8 mouse cellular contexts compared by ENCODE assay signal in genomic region chr12:69907667-69908510, GRCm38 (mm10). TPM values are rescaled to one million over a fixed set of nuclear protein-coding genes. Genes with fewer than 3 reads are reported as not detected.
A peak's percentile ranks its signal among the peaks of the same experiment; 100 is the strongest.
DNase-seq lines count a peak whose midpoint lies in the region; ATAC-seq and TF ChIP-seq lines count a peak whose summit lies in the region.

No protein-coding gene starts in this region.

- intact Hi-C loops in left cerebral cortex, postnatal 4 days (cut with DNase I): no loop called here

- peak; percentile 13 for DNase-seq in gastrocnemius, postnatal 10 days
- DNase-seq in gastrocnemius, adult 18-20 months (ENCODE audit: low spot score): no peak
- DNase-seq in adrenal gland, postnatal 36 days: peak; percentile 48 to 56
- peak; percentile 56 for DNase-seq in embryonic facial prominence, embryonic 14.5 days (ENCODE audit: low spot score)
- DNase-seq in left cerebral cortex, postnatal 4 days: peak; percentile 84
- DNase-seq in natural killer cell, adult 2 months (ENCODE audit: low spot score in 2 of 2): no peak

- H3K36me3 ChIP-seq in embryonic facial prominence, embryonic 14.5 days (ENCODE audit: control insufficient read depth, insufficient read depth, low read length): no peaks in the 10 kb centered on the region
- no peaks in the 10 kb centered on the region for H3K36me3 ChIP-seq in hindbrain, embryonic 12.5 days
- H3K36me3 ChIP-seq in myocyte (ENCODE audit: control insufficient read depth, insufficient read depth): no peaks in the 10 kb centered on the region

- no peak overlapping the region for H3ac ChIP-seq in myocyte (ENCODE audit: control insufficient read depth, insufficient read length)

- 5% methylated on average over 30 of the region's 30 CpGs for WGBS in embryonic facial prominence, embryonic 14.5 days
- 2% methylated on average over 30 of the region's 30 CpGs for WGBS in hindbrain, embryonic 12.5 days

- no peak for TF ChIP-seq POLR2A in myocyte (IDR thresholded peaks at IDR 0.05; ENCODE audit: insufficient read length, low read depth)

- peak overlapping the region; percentile 44; the same call in 1 of the 2 replicates for H3K27ac ChIP-seq in embryonic facial prominence, embryonic 14.5 days (replicated peaks; ENCODE audit: low read depth, low read length)
- peak overlapping the region; percentile 97 for H3K27ac ChIP-seq in hindbrain, embryonic 12.5 days

- H3K4me2 ChIP-seq in embryonic facial prominence, embryonic 14.5 days (ENCODE audit: low read depth, low read length): peak overlapping the region; percentile 65
- H3K4me2 ChIP-seq in hindbrain, embryonic 12.5 days (replicated peaks): peak overlapping the region; percentile 58
- no peak overlapping the region for H3K4me2 ChIP-seq in myocyte (ENCODE audit: low read depth)

- peak overlapping the region; percentile 56 for H3K9ac ChIP-seq in embryonic facial prominence, embryonic 14.5 days (ENCODE audit: low read depth, low read length)
- H3K9ac ChIP-seq in hindbrain, embryonic 12.5 days: peak overlapping the region; percentile 83

- H3K79me2 ChIP-seq in myocyte (ENCODE audit: control insufficient read depth, insufficient read depth): no peaks in the 10 kb centered on the region

- H3K27me3 ChIP-seq in embryonic facial prominence, embryonic 14.5 days (replicated peaks; ENCODE audit: control insufficient read depth, insufficient read depth, low read length): no peaks in the 10 kb centered on the region
- no peaks in the 10 kb centered on the region for H3K27me3 ChIP-seq in hindbrain, embryonic 12.5 days
- H3K27me3 ChIP-seq in myocyte (ENCODE audit: control insufficient read depth, insufficient read depth, insufficient read length): no peaks in the 10 kb centered on the region

- ATAC-seq in embryonic facial prominence, embryonic 14.5 days (ENCODE audit: low read depth): peak; percentile 81
- ATAC-seq in hindbrain, embryonic 12.5 days (ENCODE audit: low FRiP score): peak; percentile 93

- peak overlapping the region; percentile 38 for H3K4me3 ChIP-seq in embryonic facial prominence, embryonic 14.5 days (ENCODE audit: low read depth, low read length)
- H3K4me3 ChIP-seq in hindbrain, embryonic 12.5 days: peak overlapping the region; percentile 60
- H3K4me3 ChIP-seq in myocyte: no peak overlapping the region

- H3K9me3 ChIP-seq in embryonic facial prominence, embryonic 14.5 days (ENCODE audit: control insufficient read depth, low read length): no peaks in the 10 kb centered on the region
- no peaks in the 10 kb centered on the region for H3K9me3 ChIP-seq in hindbrain, embryonic 12.5 days (replicated peaks)

- peaks cover 13% of the 10 kb centered on the region; the same call in 1 of the 2 replicates for H3K4me1 ChIP-seq in embryonic facial prominence, embryonic 14.5 days (ENCODE audit: control insufficient read depth, insufficient read depth, low read length)
- H3K4me1 ChIP-seq in hindbrain, embryonic 12.5 days: no peaks in the 10 kb centered on the region; the same call in none of the 2 replicates

TF ChIP-seq in myocyte, 11 proteins besides CTCF, POLR2A, EP300 and RAD21:
- no peak for TF ChIP-seq E2F4 (IDR thresholded peaks at IDR 0.05; ENCODE audit: insufficient read depth)
- no peak for TF ChIP-seq TCF3 (IDR thresholded peaks at IDR 0.05; ENCODE audit: insufficient read length, low read depth)
- TF ChIP-seq MYOG (IDR thresholded peaks at IDR 0.05; ENCODE audit: control insufficient read depth in 1 of 3, insufficient read depth in 1 of 3, insufficient read length in 2 of 3, low read depth in 2 of 3): no peak
- TF ChIP-seq MYOD1 (IDR thresholded peaks at IDR 0.05; ENCODE audit: control insufficient read depth in 1 of 3, insufficient read length in 2 of 3, low read depth in 2 of 3): no peak
- no peak for TF ChIP-seq POLR2AphosphoS2 (IDR thresholded peaks at IDR 0.05; ENCODE audit: insufficient read length, low read depth)
- TF ChIP-seq USF1 (IDR thresholded peaks at IDR 0.05; ENCODE audit: low read depth): no peak
- TF ChIP-seq MAX (IDR thresholded peaks at IDR 0.05; ENCODE audit: low read depth): no peak
- TF ChIP-seq REST (IDR thresholded peaks at IDR 0.05; ENCODE audit: insufficient read depth, insufficient read length): peak; percentile 69

RNA-seq across cellular contexts. Expression of gene Map4k5, which starts 14.9 kb away (rescaled TPM):
- 10 to 100 TPM; 25.4 to 33.2 TPM for total RNA-seq in gastrocnemius, postnatal 10 days (2021)
- 10 to 100 TPM; 21.9 to 23.2 TPM for total RNA-seq in gastrocnemius, adult 18-20 months (2021)
- 10 to 100 TPM; 31.4 to 34.5 TPM for total RNA-seq in adrenal gland, postnatal 36 days (2021)
- polyA plus RNA-seq in embryonic facial prominence, embryonic 14.5 days (2014; fragmentation: Nextera tagmentation; extraction: Ambion mirVana): 45.2 and 48.9 TPM in 2 replicates
- 42.9 and 44.7 TPM in 2 replicates for polyA plus RNA-seq in hindbrain, embryonic 12.5 days (2016; fragmentation: Nextera tagmentation; extraction: Ambion mirVana)
- 10 to 100 TPM; 48.6 to 57.3 TPM for total RNA-seq in left cerebral cortex, postnatal 4 days (2021)
- 6.1 TPM for polyA plus RNA-seq in myocyte (2012; fragmentation: generic; extraction: Trizol)

RNA-seq across cellular contexts. Expression of gene Atl1, which starts 15.5 kb away (rescaled TPM):
- 1 to 10 TPM; 4.6 to 5.2 TPM for total RNA-seq in gastrocnemius, postnatal 10 days (2021)
- 1 to 10 TPM; 1.6 to 3.1 TPM for total RNA-seq in gastrocnemius, adult 18-20 months (2021)
- 1 to 10 TPM; 4.1 to 5.1 TPM for total RNA-seq in adrenal gland, postnatal 36 days (2021)
- polyA plus RNA-seq in embryonic facial prominence, embryonic 14.5 days (2014; fragmentation: Nextera tagmentation; extraction: Ambion mirVana): 8.5 and 13.8 TPM in 2 replicates
- 71.5 and 77.7 TPM in 2 replicates for polyA plus RNA-seq in hindbrain, embryonic 12.5 days (2016; fragmentation: Nextera tagmentation; extraction: Ambion mirVana)
- total RNA-seq in left cerebral cortex, postnatal 4 days (2021): 100 to 1,000 TPM; 168 to 187 TPM
- polyA plus RNA-seq in myocyte (2012; fragmentation: generic; extraction: Trizol): 0.36 TPM

Comparison
In these comparisons a context has a peak if more than half of its experiments do, and no peak if none do; other contexts are left out.
1. DNase-seq: peak in gastrocnemius, postnatal 10 days (single experiment), adrenal gland, postnatal 36 days (2 of 2), embryonic facial prominence, embryonic 14.5 days (single experiment) and left cerebral cortex, postnatal 4 days (single experiment); none in gastrocnemius, adult 18-20 months (single experiment) and natural killer cell, adult 2 months (0 of 2).
2. RNA of gene Atl1, which starts 15.5 kb away (total RNA-seq): 168 to 187 TPM in left cerebral cortex, postnatal 4 days; 4.6 to 5.2 TPM in gastrocnemius, postnatal 10 days, 4.1 to 5.1 TPM in adrenal gland, postnatal 36 days and 1.6 to 3.1 TPM in gastrocnemius, adult 18-20 months; every median in the first group is over 10 times any median in the second.